Mouse (Mus musculus) MEL (cell line): ENCODE data around the gene Asb16.

Experiments used
- CTCF ChIP-seq, 3 experiments: IDR thresholded peaks in 2 of 3; conservative IDR thresholded peaks in 1 of 3; 2 replicates each; pipeline ENCODE4 v1.5.1; 2011 to 2012; ENCODE audit warnings: low read length in 3 of 3, low read depth in 2 of 3, mild to moderate bottlenecking in 2 of 3, improper control_type of control experiment in 1 of 3, inconsistent platforms in 1 of 3, mixed read lengths in 1 of 3, moderate library complexity in 1 of 3; ENCODE audit not compliant: control insufficient read depth in 1 of 3, insufficient read depth in 1 of 3, poor library complexity in 1 of 3, severe bottlenecking in 1 of 3
- JUND ChIP-seq: IDR thresholded peaks from 2 replicates; pipeline ENCODE4 v1.6.1; 2011; ENCODE audit warnings: low read depth, mild to moderate bottlenecking, improper control_type of control experiment, low read length
- MAX ChIP-seq: IDR thresholded peaks from 2 replicates; pipeline ENCODE4 v1.6.1; 2011; ENCODE audit warnings: low read length, improper control_type of control experiment
- POLR2AphosphoS2 ChIP-seq: IDR thresholded peaks from 2 replicates; pipeline ENCODE4 v1.6.1; 2011; ENCODE audit warnings: low read length, improper control_type of control experiment
- RAD21 ChIP-seq: IDR thresholded peaks from 2 replicates; pipeline ENCODE4 v1.6.1; 2011; ENCODE audit warnings: mild to moderate bottlenecking, low read depth, low read length, improper control_type of control experiment
- SIN3A ChIP-seq: IDR thresholded peaks from 2 replicates; pipeline ENCODE4 v1.6.1; 2012; ENCODE audit warnings: low read length, improper control_type of control experiment, inconsistent platforms
- ZC3H11A ChIP-seq: IDR thresholded peaks from 2 replicates; pipeline ENCODE4 v1.6.1; 2012; ENCODE audit warnings: low read depth, mild to moderate bottlenecking, inconsistent platforms, low read length, improper control_type of control experiment
- ZKSCAN1 ChIP-seq: IDR thresholded peaks from 2 replicates; pipeline ENCODE4 v1.6.1; 2012; ENCODE audit warnings: low read depth, mild to moderate bottlenecking, inconsistent platforms, low read length, improper control_type of control experiment, moderate library complexity

GRCm38 (mm10) chr11:102290141-102290540, 21.6 kb downstream of the Asb16 start:
- TF ChIP-seq RAD21 (no peak), ZKSCAN1 (no peak), CTCF (IDR thresholded peaks at IDR 0.05 in 2 of 3, conservative IDR thresholded peaks at IDR 0.05 in 1 of 3; ENCODE audit: control insufficient read depth in 1 of 3, insufficient read depth in 1 of 3, low read depth in 2 of 3, low read length in 3 of 3, poor library complexity in 1 of 3, severe bottlenecking in 1 of 3) (no peak), JUND (no peak), SIN3A (no peak), POLR2AphosphoS2 (no peak), MAX (no peak), ZC3H11A (no peak)
